Mouse (Mus musculus) lung, adult 18-20 months (tissue): ENCODE measurements at regions not wholly inside any gene's neighbourhood (a gene's known extent, or its start where the extent isn't known, plus 50 kb on each side); places are given as distances from the start of the nearest gene placed in this dataset.

ENCODE experiments used
- DNase-seq, 2 experiments: peaks; one replicate each; pipeline ENCODE4 v3.0.0; 2022; ENCODE audit warnings: mixed read lengths in 2 of 2

DNA sequence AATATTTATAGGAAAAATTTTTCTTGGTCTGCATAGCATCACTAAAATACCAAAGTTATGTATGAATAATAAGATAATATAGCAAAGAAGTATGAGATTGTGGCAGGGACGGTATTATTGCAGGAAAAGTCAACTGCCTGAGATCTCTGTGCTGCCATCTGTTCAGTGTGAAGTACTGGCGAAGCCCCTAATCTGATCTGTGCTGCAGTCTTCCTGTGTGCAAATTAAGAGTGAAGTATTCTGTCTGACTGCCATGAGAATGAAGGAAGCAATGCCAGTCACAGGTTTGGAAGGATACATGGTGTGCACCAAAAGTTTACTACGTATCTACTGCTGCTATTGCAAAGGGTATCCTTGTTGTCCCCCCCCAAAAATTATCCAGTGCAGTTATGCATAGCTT lies 501.5 kb downstream of the Rab28 start:
- no peak for DNase-seq

DNA sequence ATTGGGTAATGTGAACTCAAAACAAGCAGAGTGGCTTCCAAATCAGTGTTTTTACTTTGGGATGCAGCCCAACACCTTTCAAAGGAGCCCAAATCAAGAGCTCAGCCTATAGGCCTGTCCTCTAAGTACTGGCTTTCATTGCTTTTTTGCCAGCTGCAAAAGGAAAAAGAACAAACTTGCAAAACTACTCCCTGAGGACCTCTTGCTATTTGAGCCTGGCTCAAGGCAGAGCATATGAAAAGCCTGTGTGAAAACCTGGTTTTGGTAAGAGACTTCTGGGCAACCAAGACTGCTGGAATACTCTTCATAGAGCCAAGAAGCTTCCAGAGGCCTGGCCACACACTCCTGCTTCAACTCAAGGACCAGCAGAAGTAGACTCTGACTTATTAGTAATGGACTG lies 503.5 kb downstream of the Rab28 start:
- DNase-seq = no peak

- no peak for DNase-seq
Observed at GRCm38 (mm10) chr5:41187193-41187592, 520.8 kb downstream of the Rab28 start.

- DNase-seq = no peak
Observed at GRCm38 (mm10) chr5:41177220-41177619, 530.7 kb downstream of the Rab28 start.

GRCm38 (mm10) chr5:41165870-41166626 lies 541.9 kb downstream of the Rab28 start:
- DNase-seq = no peak

DNA sequence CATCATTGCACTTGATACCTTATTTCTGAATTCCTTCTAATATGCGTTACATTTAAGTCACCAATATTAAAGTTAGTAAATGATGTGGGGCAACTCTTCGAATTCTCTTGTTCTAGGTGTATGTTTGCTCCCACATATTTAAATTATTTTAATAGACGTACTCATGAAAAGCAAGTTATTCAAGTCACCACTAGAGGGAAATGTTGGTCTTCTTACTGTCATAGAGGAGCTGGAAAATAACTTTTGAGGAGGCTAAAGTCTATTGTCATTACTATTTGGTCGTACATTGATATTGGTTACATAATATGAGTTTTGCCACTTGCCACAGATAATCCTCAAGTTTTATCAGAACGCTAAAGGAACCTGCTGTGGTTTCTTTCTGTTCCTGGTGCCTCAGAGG lies 582.9 kb downstream of the Rab28 start:
- no peak for DNase-seq

DNA sequence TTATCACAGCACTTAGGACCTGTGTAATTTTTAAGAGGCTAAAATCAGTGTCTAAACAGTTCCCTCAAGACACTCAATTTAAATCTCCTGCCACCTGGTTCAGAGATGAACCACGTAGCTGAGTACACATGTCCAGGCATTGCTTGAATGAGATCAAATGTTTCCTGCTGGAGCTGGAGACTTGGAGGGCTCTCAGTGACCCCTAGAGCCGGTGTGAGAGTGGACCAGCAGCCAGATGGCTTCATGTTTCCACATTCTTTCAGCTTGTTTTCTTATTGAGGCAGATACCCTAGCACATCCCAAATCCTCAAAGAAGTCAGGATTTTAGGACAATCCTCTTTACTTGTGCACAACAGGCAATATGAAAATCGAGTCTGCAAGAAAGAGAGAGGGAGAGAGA lies 590.3 kb downstream of the Rab28 start:
- no peak for DNase-seq

- DNase-seq = no peak
Observed at GRCm38 (mm10) chr5:41087773-41088172, 620.2 kb downstream of the Rab28 start.

DNA sequence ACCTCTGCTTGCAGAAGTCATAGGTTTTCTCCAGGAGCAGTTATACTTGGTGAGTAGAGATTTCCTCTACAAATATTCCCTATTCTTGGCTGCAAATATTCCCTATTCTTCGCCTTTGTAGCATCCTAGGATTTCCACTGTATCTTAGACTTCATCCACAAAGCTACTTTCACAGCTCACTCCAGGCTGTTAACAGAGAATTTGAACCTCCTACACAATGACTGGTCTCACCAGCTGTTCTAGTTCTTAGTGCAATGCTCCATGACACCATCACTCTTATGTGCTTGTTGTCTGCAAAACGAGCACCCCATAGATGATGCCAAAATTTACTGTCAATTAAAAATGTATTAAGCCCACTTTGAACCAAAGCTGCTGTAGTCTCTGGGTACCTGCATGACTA lies 631.5 kb downstream of the Rab28 start:
- no peak for DNase-seq

DNA sequence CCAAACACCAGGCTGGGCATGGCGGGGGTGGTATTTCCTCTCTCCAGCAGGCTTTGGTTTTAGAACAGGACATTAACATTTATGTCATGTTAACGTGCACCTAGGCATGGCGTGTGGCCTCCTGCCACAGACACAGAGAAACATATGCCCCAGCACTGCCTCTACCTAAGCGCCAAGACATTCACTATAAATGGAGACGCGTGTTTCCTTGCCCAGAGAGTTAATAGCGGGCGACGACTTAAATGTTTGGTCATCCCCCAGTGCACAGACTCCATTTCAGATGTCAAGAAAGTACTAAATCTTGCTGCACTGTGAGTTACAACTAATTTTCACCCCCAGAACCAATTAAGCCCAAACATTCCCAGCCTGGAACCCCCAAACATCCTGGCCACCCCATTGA lies 646.3 kb downstream of the Rab28 start:
- DNase-seq = no peak

DNA sequence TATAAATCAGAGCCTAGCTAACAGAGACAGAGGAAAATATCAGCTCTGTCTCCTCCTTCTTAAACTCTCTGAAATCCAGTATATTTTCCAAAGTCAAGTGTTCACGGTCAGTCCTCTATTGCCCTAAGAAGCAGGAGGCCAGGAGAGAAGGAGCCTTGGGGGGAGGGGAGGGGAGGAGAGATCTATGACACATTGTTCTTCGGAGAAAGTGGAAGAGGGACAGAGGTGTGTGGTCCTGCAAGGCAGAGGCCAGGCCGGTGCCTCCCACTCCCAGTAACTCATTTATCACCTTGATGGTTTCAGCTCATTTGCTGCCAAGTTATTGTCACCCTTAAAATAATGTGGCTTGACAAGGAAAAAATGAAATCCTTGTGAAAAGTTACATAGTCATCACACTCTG lies 646.7 kb downstream of the Rab28 start:
- no peak for DNase-seq

GRCm38 (mm10) chr5:41058015-41058414 lies 649.9 kb downstream of the Rab28 start:
- no peak for DNase-seq

DNA sequence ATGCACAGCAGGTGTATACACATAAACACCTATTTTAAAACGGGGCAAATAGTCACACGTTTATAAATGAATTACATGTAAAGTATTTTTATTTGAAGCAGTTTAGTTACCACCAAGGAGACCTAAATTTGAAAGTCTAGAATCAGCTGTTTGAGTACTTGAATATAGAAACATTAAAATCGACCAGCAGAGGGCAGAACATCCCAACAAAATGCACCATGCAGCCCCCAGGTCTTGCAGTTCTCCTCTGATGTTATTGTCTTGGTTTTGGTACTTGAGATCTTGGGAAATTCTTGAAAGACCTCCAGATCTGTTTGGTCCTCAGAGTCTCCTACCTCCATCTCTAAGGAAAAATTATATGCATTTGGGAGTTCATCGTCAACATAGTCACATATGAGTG lies 656.0 kb downstream of the Rab28 start:
- DNase-seq = no peak

- no peak for DNase-seq
Observed at GRCm38 (mm10) chr5:41048515-41048914, 659.4 kb downstream of the Rab28 start.

GRCm38 (mm10) chr5:41045221-41045620 lies 662.7 kb downstream of the Rab28 start:
- peak; percentile 18 to 35 for DNase-seq

- peak; percentile 24 to 55 for DNase-seq
Observed at GRCm38 (mm10) chr5:41044465-41044864, 663.5 kb downstream of the Rab28 start.

DNA sequence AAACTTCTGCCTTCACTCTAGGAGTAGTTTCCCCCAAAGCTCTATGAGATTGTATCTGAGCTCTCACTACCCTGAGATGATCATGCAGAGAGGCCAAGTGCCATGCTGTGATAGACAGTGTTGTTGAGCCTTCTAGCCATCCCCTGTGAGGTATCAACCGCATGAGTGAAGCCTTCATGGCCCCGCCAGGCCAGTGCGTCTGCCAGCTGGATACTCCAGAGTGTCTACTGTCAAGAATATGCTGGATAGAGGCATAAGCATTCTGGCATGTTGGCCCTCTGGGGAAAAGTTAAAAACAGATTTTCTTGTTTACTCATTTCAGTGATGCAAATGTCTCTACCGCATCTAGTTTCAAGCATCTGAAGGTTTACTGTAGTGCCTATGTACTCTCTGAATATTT lies 669.2 kb downstream of the Rab28 start:
- no peak for DNase-seq

DNA sequence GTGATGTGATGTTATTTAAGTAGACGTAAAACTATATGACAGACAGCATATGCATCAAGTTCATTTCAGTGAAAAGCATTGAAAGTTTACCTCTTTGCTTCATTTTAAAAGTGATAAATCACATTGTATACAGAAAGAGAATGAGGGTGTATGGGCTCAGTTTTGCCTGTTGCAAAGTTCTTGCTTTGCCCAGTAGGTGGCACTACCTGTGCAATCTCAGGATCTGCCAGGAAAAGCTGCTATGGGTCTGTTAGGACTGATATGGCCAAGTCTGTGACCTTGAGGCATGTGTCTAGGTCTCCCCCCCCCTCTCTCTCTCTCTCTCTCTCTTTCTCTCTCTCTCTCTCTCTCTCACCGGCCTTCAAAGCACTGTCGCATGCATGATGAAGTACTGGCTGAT lies 701.3 kb downstream of the Rab28 start:
- DNase-seq = peak; percentile 2 to 3

DNA sequence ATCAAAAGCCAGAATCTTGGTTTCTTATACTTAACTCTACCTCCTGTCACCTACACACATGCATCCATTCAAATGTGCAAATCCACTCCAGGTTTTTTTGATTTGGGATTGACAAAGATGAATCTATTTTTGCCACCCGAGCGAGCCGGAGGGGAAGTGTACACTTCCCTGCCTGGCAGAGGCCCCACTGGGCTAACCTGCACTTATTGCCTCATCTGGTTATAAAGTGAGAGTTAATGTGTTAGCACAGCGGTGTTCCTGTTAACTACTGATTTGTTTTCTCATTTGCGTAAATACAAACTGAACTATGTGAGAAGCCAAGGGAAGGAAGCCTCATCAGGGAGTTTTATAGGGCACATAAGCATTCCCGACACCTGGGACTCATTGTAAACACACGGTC lies 721.4 kb downstream of the Rab28 start:
- no peak for DNase-seq

DNA sequence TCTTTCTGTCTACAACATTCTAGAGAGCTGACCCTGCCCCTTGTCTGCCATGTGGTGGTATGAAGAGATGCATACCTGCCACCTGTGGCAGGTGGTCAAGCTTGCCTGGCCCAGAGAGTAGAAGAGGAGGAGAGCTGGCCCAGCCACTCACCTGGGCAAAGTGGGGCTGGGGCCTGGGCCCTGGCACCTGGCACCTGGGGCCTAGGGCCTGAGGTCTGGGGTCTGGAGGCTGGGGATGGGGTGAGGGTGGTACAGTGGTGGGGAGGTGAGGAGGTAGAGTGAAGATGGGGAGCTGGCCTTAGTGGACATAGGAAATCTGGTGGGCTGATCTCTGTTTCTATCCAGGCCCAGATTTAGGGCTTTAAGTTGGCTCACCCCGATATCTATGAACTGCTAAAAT lies 733.1 kb downstream of the Rab28 start:
- DNase-seq = no peak

- peak; percentile 9 to 42 for DNase-seq
Observed at GRCm38 (mm10) chr5:40952901-40953595, 754.9 kb downstream of the Rab28 start.

DNA sequence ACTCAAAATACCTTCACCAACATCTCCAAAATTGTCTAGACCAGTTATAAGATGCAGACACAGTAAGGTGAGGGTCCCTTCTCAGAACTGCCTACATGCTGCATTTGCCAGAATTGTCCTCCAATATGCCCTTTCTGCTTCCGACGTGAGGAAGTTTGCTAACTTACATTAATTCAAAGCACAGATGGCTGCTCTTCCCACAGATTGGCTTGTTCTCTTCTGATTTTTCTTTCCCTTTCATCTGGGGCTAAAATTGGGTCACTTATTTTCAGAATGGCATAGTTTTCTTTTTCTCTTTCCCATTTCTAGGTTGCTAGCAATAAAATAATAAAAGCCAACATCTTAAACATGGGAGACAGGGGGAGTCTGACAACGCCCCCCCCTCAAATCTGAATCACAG lies 778.8 kb downstream of the Rab28 start:
- no peak for DNase-seq

DNA sequence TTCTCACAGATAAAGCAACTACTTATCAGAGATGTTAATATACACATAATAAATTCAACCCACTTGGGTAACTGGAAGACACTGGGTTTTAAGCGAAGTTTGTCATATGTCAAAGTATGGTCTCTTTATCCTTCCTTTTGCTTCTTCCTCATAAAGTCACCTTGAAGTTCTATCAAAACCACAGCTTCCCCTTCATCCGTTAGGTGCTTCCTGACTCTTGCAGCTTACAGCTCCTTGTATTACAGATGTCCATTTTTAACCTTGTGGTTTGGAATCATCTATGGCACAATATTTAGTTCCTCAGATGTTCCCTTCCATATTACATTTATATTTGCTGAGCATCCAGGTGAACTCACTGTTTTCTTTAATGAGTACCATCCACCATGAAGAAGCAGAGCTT lies 787.0 kb downstream of the Rab28 start:
- DNase-seq = no peak

DNA sequence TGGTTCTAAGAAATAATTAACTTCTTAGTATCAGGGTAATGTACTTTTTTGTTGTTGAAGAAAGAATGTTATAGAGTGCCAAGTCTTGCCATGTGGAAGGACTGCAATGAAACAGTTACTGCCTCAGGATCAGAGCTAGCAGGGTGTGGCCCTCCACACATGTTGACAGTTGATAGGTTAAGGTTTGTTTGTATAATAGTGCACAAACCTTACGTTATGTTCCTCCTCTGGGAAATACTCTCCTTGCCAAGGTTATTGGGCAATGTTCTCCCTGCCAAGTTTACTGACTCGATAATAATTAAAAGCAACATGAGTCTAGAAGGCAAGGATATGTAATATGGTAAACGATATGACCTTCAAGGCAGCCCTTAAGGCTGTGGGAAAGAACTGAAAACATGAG lies 799.2 kb downstream of the Rab28 start:
- no peak for DNase-seq

- no peak for DNase-seq
Observed at GRCm38 (mm10) chr5:40901742-40902141, 806.2 kb downstream of the Rab28 start.
